Mouse (Mus musculus) CD4-positive, CD25-positive, alpha-beta regulatory T cell, adult 4 months (primary cell): Measurements from ENCODE around the gene Zbtb20. TPM values are rescaled to one million over a fixed set of nuclear protein-coding genes. Genes with fewer than 3 reads are reported as not detected.

Experiments
- ATAC-seq: one replicate; pipeline ENCODE4 v1.8.0; 2017
- polyA plus RNA-seq, 2 experiments: library from polyadenylated mRNA; unstranded; fragments of 100-300 nt; shearing (Covaris generic); gene quantifications; one replicate each; pipeline ENCODE4 v1.2.1; 2017

Zbtb20 gene
- polyA plus RNA-seq, 2 experiments from 2014 or later: 87.0 to 104 TPM

DNA sequence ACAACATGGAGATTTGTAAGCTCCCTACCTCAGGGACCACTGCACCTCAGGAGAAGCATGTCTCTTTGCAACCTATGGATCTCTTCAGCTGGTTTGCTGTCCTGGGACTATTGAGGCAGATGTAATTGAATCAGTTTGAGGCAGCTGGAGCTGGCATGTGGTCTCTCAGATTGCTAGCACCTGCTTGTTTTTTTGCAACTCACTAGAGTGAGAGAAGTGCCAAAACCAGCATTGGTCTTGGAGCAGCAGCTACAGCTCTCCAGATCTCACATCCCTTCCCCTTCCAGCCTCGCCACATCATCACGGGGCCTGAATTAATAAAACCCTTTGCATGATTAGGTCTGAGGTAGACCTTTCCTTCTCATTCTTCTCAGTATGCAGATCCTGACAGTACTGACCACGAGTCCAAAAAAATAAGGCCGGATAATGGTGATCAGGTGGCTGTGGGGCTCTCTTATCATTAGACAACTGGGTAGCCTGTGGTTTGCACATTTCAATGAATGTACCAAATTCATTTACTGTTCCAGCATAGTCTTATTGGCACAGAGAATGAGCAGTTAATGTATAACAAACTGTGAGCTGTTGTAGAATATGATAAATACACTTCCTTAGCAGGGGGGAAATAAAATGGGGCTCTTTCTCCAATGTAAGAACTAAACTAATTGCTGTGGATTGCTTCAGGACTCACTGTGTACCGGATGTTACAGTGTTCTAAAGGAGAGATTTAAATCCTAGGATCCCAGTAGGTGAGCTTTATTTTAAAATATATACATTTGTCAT, 205.4 kb downstream of the Zbtb20 start:
- ATAC-seq: no peak

DNA sequence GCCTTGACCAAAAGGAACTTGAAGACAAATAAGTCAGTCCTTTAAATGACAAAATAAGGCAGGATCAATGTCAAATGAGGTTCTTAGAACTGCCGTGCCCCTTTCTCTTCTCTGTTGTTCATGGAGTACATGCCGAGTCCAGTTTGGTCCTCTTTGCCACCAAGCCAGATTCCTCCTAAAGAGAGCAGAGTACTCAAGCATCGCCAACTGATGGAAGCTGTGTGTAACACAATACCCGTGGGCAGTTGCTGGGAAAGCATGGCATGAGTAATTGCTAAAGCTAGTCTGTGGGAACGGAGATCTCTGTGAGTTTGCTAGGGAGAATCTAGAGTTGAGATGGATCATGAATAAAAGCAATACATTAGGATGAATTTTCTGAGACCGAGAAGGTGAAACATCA, 206.3 kb downstream of the Zbtb20 start:
- no peak for ATAC-seq

DNA sequence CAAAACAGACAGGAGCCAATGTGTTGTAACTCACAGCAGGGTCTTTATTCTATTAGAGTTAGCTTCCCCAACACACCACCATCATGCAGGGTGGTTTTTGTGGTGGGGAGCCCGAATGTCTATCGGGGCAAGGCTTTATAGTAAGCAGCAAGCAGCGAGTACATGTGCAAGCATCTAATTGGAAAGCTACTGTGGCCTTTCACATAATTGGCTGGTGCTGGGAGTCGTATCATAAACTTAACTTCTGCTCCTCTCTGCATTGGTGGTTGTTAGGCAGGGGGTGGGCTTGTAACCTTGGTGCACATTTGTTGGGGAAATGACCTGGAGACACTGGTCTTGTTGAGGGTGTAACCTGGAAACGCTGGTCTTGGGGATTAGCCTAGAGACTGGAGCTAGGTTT, 207.1 kb downstream of the Zbtb20 start:
- no peak for ATAC-seq

DNA sequence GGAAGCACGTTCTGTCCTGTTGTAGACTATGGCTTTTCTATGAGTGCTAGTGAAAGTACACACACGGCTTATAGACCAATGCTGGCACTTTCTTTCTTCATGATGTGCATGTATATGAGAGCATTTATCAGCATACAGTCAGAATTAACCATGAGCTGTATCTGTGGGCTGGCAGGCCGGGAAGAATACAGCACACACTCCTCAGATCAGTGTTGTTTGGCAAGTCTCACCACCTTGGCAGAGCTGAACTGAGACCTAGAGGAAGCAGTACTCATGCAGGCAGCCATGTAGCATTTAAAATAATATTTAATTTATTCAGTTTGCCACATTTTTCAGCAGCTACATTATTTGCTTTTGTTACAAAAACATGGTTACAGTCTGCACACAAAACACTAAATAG, 214.5 kb downstream of the Zbtb20 start:
- no peak for ATAC-seq

DNA sequence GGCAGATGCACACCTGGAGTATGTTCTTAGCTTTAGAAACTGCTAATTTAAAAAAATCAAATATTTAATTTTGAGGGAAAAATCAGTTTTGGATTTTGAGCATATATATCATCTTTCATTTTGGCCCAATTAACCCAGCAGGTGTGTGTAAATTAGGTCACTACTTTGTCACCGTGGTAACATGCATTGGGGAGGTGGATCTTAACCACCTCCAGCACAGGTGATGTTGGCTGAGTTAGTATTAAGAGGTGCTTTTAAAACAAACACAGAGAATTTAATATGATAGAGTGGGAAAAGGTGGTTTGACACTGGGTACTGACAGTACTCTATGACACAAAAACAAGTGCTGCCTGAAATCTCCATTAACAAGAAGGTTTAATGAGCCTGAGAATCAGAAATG, 218.5 kb downstream of the Zbtb20 start:
- ATAC-seq: no peak

DNA sequence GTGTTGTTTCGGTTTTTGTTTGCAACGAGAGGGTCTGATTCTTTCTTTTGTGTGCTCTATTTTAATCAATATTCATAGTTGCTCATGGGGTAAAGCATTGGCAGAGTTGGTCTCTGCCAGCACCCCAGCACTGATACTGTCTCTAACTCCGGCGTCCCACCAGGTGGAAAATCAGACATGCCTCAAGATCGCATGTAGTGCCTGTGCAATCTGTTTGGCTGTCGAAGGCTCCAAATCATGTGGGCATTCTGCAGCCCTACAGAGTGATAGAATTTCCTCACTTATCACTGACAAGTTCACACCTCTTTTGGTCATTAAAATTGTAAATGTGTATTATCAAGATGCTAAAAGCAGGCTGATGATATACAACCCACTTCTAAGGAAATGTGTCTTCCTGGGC, 219.1 kb downstream of the Zbtb20 start:
- ATAC-seq: no peak

DNA sequence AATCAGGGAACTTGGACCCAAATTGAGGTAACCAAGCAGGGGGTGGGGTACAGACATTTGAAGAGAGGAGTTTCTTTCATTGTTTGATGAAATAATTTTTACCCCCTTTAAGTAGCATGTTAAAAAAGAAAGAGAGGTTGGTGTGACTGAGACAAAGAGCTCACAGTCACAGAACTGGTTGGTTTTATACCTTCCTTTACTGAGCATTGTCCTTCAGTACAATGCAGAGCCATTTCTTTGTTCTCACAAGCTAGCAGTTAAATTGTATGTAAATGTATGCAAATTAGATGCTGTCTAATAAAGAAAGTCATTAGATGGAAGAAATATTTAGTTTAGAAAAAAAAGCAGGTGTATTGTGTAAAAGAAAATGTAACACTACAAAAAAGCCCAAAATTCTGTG, 220.4 kb downstream of the Zbtb20 start:
- no peak for ATAC-seq

DNA sequence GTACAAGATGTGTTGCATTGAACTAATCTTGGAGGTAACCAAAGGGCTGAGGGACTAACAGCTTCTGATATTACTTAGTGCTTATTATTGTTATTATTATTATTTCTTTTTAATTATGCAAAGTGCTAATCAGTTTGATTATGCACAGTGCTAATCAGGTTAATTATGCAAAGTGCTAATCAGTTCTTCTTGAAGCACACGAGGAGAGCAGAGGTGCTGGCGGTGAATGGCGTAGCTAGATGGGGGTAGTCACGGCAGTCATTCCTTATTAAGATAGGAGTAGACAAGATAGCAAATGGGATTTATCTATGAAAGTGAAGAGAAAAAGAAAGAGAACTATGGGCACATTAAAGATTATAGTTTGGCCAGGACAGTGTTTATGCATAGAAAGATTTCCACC, 222.5 kb downstream of the Zbtb20 start:
- ATAC-seq: no peak

DNA sequence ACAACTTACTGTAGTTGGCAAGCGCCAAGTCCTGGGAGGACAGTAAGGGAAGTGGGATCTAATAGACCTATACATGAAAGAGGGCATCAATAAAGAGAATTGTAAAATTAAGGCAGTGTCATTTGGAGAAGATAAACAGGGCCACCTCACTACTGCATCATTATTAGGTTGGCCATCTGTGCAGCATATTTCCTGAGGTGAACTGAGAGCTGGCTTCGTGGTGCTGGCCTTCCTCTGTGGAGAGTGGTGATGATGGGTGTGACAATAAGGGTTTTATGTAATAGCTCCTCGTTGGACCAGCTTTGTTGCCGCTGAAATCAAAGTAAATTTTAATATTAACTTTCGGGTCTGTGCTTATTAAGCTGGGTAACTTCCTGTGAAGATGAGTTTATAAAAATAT, 223.0 kb downstream of the Zbtb20 start:
- no peak for ATAC-seq

DNA sequence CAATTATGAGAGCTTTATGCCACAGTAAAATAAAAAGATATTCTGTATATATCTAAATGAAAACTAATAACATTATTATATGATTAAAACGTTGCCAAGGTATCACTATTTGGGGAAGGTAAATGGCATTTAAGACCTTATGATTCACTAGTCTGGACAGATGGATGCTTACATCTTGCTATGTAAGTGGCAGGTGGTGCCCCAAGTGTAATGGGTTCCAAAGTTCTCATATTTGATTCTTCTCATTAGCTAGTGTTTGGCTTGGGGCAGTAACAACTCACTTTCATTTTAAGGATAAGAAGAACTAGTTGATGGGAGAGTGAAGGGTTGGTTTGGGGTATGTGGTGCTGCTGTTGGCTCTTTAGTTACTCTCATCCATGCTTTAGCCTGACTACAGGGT, 235.6 kb downstream of the Zbtb20 start:
- ATAC-seq: no peak

DNA sequence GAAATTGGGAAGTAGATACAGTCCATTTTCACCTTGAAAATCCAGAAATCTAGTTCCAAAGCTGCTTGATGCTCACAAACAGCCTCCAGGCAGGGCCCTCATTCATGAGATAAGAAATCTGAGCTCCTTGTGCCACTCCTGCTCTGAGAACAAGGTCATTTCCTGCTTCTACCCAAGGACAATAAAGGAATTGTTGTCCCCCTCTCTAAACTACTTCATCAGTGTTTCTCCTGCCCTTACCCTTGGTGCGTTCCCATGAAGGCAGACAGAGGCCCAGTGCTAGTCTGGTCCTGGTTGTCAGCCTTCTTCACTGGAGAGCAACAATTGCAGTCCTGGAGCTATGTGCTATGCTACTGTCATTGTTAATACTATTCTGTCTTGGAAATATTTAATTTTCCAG, 238.3 kb downstream of the Zbtb20 start:
- no peak for ATAC-seq

DNA sequence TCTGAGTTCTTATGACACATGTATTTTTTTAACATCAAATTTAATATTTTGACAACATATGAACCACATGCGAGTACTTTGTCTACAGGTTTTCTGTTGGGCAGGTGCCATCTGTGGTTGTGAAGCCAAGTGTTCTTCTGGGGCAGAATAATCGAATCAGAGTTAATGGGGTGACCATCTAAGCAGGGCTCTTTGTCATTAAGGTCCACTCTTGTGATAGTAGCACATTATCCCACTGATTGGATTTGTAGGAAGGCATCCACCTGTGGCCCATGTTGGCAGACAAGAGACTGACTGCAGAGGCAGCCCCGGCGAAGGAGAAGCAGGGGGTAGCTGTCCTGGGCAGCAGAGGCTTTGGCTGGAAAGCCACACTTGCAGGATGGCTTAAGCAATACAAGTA, 254.3 kb downstream of the Zbtb20 start:
- ATAC-seq: no peak

DNA sequence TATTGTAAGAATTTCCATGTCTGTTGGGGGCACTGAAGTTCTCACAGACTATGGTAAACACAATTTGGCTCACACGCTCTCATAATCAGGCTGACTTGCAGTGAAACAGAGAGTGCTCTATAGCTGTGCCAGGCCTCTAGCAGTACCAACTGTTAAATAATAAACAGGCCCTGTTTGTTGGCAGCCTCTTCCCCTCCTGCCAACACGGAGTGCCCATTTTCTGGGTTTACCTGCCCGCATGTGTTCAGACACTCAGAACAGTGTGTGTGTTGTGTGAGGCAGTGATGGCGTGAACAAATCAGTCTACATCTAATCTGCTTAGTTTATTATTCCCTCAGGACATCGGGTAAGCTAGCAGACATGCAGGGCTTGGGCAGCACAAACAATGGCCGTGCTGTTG, 254.9 kb downstream of the Zbtb20 start:
- ATAC-seq: no peak

DNA sequence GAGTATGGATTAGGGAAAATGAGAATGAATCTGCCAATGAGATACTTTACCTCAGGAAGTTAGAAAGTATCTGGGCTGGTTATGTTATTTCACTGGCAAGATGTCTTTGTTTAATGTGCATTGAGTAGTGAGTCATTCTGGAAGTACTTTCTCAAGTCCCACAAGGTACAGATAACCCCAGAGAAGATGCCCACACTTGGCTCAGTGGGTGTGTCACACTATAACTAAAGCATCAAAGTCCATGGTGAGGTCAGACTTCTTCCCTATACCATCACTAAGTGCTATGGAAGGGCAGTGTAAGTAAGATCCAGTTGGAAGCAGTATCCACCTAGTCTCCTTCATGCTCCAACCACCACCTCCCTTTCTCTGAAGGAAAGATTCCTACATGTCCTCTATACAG, 255.4 kb downstream of the Zbtb20 start:
- no peak for ATAC-seq

DNA sequence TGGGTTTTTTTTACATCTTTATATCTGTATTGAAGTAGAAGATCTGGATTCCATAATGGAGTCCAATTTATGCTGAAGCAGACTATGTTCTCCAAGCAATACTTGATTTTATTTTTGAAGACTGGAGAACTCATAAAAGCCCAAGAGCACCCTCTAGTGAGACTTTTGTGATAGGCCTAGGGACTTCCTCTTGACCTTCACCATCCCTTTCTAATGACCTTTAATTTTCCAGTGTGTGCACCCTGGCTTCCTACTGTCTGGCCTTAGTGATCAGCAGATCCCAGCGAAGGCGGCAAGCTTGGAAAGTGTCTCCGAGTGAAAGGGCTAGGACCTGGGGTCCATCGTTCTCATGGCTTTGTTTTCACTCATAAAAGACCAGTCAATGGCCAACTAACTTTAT, 292.8 kb downstream of the Zbtb20 start:
- ATAC-seq: peak; percentile 62

DNA sequence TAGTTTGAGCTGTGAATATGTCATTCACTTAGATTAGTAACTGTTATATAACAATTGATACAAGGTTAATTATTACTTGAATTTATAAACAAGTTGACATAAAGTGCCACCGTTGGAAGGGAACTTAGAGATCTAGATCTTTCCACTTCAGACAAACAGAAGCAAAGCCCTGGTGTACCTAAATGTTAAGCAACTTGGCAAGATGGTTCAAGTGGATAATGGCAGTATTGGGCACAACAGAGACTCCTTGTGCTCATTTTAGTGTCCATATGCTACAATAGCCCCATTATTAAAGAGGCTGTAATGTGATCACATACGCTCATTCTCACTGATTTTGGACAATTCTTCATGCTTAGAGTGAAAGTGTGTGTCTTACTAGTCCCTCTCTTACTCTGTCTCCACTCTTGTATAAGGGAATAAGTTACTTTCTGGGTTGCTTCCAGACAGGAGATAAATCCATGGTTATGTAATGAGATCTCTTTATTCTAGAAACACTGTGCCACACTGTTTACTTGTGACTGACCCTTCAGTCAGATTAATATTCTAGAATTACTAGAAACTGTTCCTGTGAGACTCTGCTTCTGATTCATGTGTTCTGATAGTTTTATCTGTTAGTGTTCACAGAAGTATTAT, 293.7 kb downstream of the Zbtb20 start:
- ATAC-seq: no peak

DNA sequence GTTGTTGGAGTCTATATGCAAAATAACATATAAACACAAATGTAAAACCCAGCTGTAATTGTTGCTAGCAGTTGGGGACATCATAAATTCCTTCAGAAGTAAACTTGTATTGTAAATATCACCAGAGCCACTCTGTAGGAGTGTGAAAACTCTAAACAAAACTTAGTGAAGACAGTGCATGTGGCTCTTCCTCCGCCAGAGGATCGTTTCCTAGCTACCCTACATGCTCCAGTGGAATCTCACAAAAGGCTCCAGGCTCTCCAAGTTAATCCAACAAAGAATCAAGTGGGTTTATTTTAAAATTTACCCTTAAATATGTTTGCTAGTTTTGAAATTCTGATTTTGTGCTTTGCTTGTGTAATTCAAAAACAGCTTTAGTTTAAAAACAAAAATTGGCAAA, 296.5 kb downstream of the Zbtb20 start:
- ATAC-seq: no peak

DNA sequence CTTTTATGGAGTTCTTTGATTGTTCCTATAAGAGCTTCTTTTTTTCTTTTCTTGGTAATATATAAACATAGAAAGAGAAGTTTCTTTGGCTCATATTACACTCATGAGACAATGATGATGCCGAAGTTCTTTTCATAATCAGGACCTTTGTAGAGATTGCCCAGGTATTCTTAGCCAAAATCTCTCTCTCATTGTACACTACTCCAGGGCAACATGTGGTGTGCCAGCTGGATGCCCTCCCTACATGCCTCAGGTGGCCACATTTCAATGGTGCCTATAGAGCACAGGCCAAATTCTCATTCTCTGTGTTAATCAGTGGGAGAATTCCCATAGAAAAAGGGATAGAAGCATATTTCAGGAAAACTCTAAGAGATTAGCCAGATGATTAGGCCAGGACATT, 297.2 kb downstream of the Zbtb20 start:
- no peak for ATAC-seq

DNA sequence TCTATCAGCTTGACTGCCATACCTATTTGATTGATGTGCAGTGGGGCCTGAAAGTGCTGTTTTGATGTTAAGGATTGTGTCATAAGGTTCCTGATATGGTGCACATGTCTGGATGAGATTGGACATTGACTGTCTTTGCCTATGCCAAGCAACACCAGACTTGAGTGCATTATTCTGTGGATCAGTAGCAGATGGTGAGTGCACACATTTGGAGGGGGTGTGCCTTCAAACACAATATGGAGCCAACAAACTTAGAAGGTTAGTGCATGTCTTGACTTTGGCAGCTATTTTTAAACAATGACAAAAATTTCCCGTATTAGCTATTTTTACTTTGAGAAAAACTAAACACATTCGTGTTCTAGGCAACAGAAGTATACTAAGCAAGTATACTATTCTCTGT, 299.1 kb downstream of the Zbtb20 start:
- no peak for ATAC-seq

DNA sequence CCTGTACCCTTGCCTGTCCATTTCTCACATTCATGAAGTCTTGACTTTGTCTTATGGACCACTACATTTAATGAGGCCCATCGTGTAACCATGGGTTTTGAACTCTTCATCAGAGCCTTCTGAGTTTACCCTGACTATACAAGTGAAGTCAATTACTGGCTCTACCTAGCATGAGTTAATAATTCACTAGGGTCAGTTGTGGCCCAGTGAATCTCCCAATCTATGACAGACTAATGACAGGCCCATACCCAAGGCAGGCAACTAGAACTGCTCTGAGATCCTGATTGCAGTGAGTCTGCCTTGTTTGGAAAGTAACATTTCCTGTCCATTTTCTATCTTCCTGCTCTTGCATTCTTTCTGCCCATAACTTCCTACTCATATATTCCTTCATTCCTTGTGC, 305.4 kb downstream of the Zbtb20 start:
- ATAC-seq: no peak

DNA sequence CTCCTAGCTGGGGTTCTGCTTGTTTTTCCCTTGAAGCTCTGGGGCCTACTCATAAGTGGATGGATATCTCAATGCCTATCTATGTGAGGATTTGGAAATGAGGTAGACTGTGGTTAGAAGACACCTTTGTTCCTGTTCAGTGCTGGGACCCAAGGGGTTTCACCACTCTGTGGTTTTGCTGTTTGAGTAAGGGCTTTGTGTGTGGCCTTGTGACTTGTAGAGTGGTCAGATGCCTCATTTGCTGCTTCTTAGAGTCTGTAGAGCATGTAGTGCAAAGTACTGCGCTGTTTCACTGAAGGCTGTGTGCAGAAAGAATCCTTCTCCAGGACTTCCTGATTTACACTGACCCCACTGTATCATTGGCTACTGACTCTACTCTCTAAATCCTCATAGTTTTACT, 314.7 kb downstream of the Zbtb20 start:
- peak; percentile 34 for ATAC-seq

DNA sequence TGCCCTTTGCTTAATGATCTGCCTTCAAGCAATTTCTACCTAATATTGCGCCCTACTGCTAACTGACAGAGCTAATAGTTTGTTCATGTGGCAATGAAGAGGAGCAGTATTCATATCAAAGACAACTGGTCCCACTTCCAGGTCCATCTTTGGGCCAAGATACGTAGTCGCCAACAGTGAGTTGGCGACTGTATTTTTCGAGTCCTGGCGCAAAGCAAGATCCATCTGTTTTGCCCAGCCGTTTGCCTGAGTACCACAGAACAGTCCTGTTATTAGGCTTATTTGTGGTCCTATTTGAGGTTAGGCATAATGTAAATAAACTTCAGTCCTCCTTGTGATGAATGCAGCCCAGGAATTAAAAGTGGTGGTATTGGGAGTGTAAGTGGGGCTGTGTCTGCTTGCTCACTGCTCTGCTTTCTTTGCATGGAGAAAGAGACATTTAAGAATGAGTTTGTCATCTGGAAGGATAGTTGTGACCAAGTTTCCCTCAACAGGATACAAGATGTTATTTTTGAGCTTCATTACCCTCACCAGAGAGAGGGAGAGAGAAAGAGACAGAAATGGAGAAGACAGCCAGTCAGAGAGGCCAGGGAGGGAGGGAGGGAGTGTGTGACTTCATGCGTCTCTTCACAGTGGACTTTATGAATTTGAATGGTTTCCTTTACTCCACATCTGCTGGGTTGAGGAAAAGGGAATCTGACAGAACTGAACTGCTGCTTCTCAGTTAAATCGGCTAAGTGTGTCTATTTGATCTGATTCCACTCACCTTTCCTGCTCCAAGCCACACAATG, 315.6 kb downstream of the Zbtb20 start:
- ATAC-seq: no peak

DNA sequence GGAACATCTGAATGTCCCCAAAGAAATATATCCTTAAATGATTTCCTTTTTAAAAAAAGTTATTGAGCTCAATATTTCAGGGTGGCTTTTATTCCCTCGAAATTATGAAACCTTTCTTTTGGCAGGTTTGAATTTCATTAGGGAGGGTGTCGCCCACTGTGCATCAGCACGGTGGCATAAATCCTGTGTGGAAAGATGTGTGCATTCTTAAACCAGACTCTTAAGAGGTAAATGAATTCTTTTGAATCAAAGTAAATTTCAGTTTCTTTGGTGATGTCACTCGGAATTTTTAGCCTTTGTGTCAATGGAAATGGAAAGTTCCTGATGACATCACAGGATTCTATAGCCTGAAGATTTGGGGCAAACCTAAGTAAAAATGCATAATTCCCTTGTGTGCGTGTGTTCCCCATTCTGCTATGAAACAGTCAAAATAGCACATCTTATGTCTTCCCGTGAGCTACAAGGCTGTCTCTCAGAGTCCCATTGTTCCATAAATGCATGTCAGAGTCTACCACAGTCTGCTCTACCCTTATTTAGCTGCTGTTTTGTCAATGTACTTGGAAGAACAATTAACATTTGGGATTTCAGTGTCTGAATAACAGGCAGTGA, 318.1 kb downstream of the Zbtb20 start:
- ATAC-seq: no peak
